Mouse (Mus musculus) stomach, embryonic 16.5 days (tissue): ENCODE measurements around the gene Cd274. TPM values are rescaled to one million over a fixed set of nuclear protein-coding genes. Genes with fewer than 3 reads are reported as not detected.
A peak's percentile ranks its signal among the peaks of the same experiment; 100 is the strongest.

Source experiments
- ATAC-seq: fragments of 200-750 bp; cut with Nextera tagmentation; 2 replicates; pipeline ENCODE4 v1.8.0; 2017; ENCODE audit warnings: moderate number of reproducible peaks, moderate TSS enrichment; ENCODE audit not compliant: insufficient read depth, low FRiP score
- H3K27ac ChIP-seq: fragments of 300-500 bp; sonication (generic); 2 replicates; pipeline ENCODE4 v1.5.1; 2014; ENCODE audit warnings: low read length
- H3K27me3 ChIP-seq: fragments of 300-500 bp; sonication (generic); 2 replicates; pipeline ENCODE4 v1.6.1; 2014; ENCODE audit warnings: low read length, control low read depth, mixed read lengths; ENCODE audit not compliant: control insufficient read depth, insufficient read depth
- H3K36me3 ChIP-seq: fragments of 300-500 bp; sonication (generic); 2 replicates; pipeline ENCODE4 v1.6.1; 2014; ENCODE audit warnings: low read length; ENCODE audit not compliant: control insufficient read depth, insufficient read depth
- H3K4me1 ChIP-seq: fragments of 300-500 bp; sonication (generic); 2 replicates; pipeline ENCODE4 v1.6.1; 2014; ENCODE audit warnings: low read length, control low read depth, mixed read lengths; ENCODE audit not compliant: control insufficient read depth, insufficient read depth
- H3K4me2 ChIP-seq: fragments of 300-500 bp; sonication (generic); 2 replicates; pipeline ENCODE4 v1.6.1; 2014; ENCODE audit warnings: low read depth, low read length, mixed read lengths
- H3K4me3 ChIP-seq: fragments of 300-500 bp; sonication (generic); replicated peaks from 2 replicates; pipeline ENCODE4 v1.5.1; 2014; ENCODE audit warnings: mild to moderate bottlenecking, low read length
- H3K9ac ChIP-seq: fragments of 300-500 bp; sonication (generic); 2 replicates; pipeline ENCODE4 v1.6.1; 2014; ENCODE audit warnings: low read length
- H3K9me3 ChIP-seq: fragments of 300-500 bp; sonication (generic); replicated peaks from 2 replicates; pipeline ENCODE4 v1.6.1; 2016; ENCODE audit warnings: low read length, control low read depth; ENCODE audit not compliant: control insufficient read depth
- whole genome bisulfite sequencing: fragments of 180-500 bp; shearing (Covaris S2); extraction: QIAGEN DNeasy Blood & Tissue Kit; methylation state at CpG from one replicate; pipeline ENCODE4 v1.1.7; 2014; 5-methylcytosine and 5-hydroxymethylcytosine counted together
- polyA plus RNA-seq: library from polyadenylated mRNA; unstranded; fragments of >200 nt; fragmentation: Nextera tagmentation; extraction: Ambion mirVana; gene quantifications from 2 replicates; pipeline ENCODE4 v1.2.1, GENCODE M21; 2015

The Cd274 gene
- 0.28 and 0.45 TPM in 2 replicates for polyA plus RNA-seq

DNA sequence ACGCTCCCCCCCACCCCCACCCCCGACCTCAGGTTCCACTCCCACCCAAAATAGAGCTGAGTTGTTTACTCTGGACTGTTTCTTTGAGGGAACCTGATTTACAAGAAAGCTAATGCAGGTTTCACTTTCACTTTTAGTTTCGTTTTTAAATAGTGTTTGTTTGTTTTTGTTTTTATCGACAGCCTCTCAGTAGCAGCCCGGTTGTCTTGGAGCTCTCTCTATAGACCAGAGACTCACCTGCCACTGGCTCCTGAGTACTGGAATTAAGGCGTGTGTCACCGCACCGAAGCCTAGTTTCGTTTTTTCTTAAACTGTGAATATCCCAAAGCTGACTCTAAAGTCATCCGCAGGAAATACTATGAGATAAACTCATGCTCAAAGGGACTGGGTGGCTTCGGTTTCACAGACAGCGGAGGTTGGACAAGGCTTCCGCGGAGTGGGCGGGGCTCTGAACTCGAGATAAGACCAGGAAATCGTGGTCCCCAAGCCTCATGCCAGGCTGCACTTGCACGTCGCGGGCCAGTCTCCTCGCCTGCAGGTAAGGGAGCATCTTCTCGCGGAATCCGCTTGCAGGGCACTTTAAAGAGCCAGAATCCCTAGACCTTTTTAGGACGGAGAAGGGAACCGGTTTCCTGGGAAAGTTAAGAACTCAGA, at the start of gene Cd274, which contains the start of gene Plgrkt:
Gene Cd274 (plus strand): TSS at position 487 of the 654 bp plus-strand sequence.
Gene Plgrkt (minus strand): TSS at position 422 of the 654 bp plus-strand sequence.
- Histone ChIP-seq H3K27ac (peak within 1 kb of the TSS; percentile 44; the same call in 1 of the 2 replicates), H3K9me3 (no peaks in the 10 kb centered on the region), H3K4me2 (peak within 1 kb of the TSS; percentile 74), H3K27me3 (no peaks in the 10 kb centered on the region), H3K4me3 (peak within 1 kb of the TSS; percentile 74), H3K9ac (peak within 1 kb of the TSS; percentile 71), H3K4me1 (peaks cover 10% of the 10 kb centered on the region), H3K36me3 (no peaks in the 10 kb centered on the region)
- ATAC-seq = peak; percentile 67; the same call in 1 of the 2 replicates
- WGBS = 1% methylated on average over 26 of the region's 26 CpGs

DNA sequence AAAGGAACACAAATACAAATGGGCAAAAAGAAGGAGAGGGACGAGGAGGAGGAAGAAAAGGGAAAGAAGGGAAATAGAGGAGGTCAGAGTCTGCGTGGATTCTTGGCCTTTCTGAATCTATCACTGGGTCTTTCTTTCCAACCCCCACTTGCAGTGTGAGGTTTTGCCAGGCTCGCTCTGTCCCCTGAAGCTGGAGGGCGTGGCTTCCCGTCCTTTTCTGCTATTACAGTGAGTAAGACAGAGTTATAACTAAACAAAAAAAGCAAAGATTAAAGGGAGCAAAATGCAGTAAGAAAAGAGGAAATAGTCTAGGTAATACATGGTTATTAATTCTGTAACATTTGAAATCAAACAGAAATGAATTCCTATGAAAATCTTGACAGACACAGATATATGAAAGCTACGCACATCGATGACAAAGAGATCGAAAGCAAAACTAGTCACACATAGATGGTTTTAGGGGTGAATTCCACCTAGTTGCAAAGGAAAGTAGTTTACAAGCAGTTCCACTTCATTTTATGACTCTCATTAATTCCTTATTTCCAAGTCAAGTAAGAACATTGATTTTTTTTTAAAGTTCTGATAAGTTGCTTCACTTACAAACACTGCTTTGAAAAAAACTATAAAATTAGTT, 43.7 kb upstream of the Cd274 start:
- Histone ChIP-seq H3K4me1 (peaks cover 2% of the 10 kb centered on the region), H3K36me3 (no peaks in the 10 kb centered on the region), H3K27ac (no peak overlapping the region), H3K4me3 (no peak overlapping the region), H3K9me3 (no peaks in the 10 kb centered on the region), H3K27me3 (no peaks in the 10 kb centered on the region), H3K4me2 (no peak overlapping the region), H3K9ac (no peak overlapping the region)
- WGBS = 65% methylated on average over 8 of the region's 8 CpGs
- ATAC-seq = no peak

DNA sequence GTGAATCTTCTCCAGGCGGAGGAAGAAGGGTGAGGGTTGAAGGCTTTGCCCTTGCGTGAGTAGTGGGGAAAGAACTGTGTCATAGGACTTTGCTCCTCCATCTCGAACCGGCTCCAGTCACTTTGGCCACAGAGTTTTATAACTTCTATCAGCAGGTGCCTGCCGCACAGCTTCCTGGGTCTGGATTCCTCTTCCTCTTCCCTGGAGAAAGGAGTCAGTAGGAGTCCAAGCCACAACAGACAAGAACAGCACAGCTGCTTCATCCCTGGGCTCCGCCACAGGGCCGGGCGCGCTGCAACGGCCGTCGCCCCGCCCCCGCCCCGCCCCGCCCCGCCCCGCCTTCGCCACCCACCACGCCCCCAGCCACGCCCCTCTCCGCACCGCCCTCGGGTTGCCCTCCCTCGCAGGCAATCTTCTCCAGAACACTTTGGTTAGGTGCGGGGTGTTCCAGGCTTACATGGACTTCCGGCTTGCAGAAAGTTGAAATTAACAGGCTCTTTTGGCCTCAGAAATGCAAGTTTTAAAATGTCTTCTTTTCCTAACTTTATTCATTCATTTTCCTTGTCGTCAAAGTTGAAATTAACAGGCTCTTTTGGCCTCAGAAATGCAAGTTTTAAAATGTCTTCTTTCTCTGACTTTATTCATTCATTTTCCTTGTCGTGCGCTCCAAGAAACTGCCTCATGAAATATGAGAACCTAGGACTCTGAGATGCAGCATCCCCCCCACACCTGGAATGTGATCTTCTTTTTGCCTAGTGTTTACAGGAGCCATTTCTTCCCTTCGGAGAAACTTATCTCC, 42.0 kb upstream of the Cd274 start, which contains the start of gene Insl6:
Gene Insl6 (minus strand): TSS at position 304 of the 799 bp plus-strand sequence.
- ATAC-seq = peak; percentile 98
- Histone ChIP-seq H3K4me3 (peak within 1 kb of the TSS; percentile 46), H3K27me3 (no peaks in the 10 kb centered on the region), H3K9ac (peak within 1 kb of the TSS; percentile 70), H3K27ac (no peak within 1 kb of the TSS), H3K36me3 (no peaks in the 10 kb centered on the region), H3K4me2 (peak within 1 kb of the TSS; percentile 73), H3K9me3 (no peaks in the 10 kb centered on the region), H3K4me1 (peaks cover 2% of the 10 kb centered on the region)
- WGBS = 3% methylated on average over 31 of the region's 31 CpGs

DNA sequence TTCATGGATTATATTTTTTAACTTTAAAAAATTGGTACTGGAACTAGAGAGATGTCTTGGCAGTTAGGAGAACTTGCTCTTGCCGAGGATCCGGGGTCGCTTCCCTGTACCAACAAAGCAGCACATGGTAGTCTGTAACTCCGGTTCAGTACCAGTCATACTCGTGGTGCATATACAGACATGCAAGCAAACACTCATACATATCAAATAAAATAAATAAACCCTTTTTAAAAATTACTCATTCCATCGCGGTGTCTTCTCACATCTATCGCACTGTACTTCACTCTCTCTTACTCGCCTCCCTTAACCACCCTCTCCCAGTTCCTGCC, 41.4 kb upstream of the Cd274 start:
- 46% methylated on average over 9 of the region's 9 CpGs for WGBS
- Histone ChIP-seq H3K36me3 (no peaks in the 10 kb centered on the region), H3K9ac (peak overlapping the region; percentile 39), H3K27me3 (no peaks in the 10 kb centered on the region), H3K27ac (no peak overlapping the region), H3K4me1 (peaks cover 2% of the 10 kb centered on the region), H3K4me2 (peak overlapping the region; percentile 73), H3K9me3 (no peaks in the 10 kb centered on the region), H3K4me3 (peak overlapping the region; percentile 46)
- no peak for ATAC-seq

DNA sequence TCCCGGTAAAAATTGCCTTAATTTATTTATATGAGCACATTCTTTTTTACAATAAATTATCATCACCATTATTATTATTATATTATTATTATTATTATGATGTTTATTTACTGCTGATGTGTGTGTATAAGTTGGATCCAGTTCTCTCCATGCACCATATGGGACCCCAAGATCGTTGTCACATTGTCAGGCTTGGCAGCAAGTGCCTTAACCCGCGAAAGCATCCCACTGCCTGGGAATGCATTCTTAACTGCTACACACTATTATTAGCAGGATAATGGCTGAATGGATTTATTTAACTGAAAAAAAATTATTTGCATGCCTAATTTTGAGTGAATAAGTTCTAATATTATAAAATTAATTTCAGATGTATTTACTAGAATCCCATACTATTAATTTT, 40.9 kb upstream of the Cd274 start:
- Histone ChIP-seq H3K4me2 (no peak overlapping the region), H3K9ac (no peak overlapping the region), H3K4me1 (peaks cover 2% of the 10 kb centered on the region), H3K9me3 (no peaks in the 10 kb centered on the region), H3K4me3 (no peak overlapping the region), H3K27ac (no peak overlapping the region), H3K36me3 (no peaks in the 10 kb centered on the region), H3K27me3 (no peaks in the 10 kb centered on the region)
- 86% methylated on average over 4 of the region's 4 CpGs for WGBS
- no peak for ATAC-seq

DNA sequence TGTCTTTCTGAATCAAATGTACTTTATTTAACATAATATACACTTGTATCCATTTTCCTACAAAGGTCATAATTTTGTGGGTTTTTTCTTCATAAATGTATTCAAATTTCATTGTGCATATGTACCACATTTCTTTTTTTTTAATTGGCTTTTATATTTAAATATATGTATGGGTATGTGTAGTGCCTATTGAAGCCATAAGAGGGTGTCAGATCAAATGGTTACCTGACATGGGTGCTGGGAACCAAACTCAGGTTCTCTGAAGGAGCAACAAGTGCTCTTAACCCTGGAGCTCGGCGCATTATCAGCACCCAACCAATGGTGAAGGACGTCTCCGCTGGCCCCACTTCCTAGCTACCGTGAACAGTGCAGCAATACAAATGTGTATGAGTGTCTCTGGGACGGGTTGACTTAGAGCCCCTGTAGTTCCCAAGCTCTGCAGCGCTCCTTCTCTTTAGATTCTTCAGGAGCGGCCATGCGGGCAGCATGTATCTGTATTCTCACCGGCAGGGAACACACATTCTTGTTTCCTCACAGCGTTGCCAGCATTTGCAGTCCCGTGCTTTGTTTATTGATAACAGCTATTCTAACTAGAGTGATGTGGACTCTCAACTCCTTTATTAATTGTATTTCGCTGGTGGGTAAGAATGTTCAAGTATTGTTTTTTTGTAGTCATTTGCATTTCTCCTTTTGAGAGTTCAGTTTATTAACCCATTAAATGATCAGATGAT, 40.3 kb upstream of the Cd274 start:
- no peaks in the 10 kb centered on the region for H3K27me3 ChIP-seq
- WGBS = 84% methylated on average over 13 of the region's 13 CpGs
- no peak overlapping the region for H3K4me3 ChIP-seq

DNA sequence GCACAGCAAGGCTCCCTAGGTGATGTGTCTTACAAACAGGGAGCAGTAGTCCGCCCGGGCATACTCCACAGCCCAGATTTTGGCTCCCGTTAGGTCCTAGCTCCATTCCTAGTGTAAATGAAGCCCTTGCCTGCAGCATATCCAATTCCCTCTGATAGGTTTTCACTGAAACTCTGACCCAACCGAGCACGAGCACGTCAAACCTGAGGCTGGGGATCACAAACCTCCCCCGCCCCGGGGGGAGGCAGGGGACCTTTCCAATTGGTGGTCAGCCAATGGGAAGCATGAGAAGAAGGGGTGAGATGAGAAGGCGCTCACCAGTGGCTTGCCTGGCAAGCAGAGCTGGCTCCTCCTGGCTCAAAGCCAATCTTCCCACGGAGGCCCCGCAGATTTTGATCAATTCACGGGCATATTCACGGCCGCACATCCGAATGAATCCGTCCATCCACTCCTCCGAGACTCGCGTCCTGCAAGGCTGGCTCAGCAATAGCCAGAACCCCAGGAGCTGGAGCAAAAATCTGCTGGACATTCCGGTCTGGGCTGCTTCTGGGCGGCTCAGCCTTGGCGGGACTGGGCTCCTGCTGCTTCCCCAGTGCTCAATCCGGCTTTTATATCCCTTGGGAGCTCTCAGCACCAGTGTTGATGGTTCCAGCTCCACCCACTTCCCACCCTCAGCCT, 33.0 kb upstream of the Cd274 start, which contains the start of gene Rln1:
Gene Rln1 (minus strand): TSS at position 603 of the 678 bp plus-strand sequence.
- H3K4me1 ChIP-seq = peaks cover 8% of the 10 kb centered on the region
- WGBS = 3% methylated on average over 23 of the region's 23 CpGs
- H3K9me3 ChIP-seq = no peaks in the 10 kb centered on the region
- H3K9ac ChIP-seq = peak within 1 kb of the TSS; percentile 67
- peak; percentile 50 for ATAC-seq
- H3K36me3 ChIP-seq = no peaks in the 10 kb centered on the region
- H3K27me3 ChIP-seq = no peaks in the 10 kb centered on the region
- peak within 1 kb of the TSS; percentile 82 for H3K4me2 ChIP-seq
- no peak within 1 kb of the TSS for H3K27ac ChIP-seq
- H3K4me3 ChIP-seq = peak within 1 kb of the TSS; percentile 47

More for the DNA sequence above, 40.3 kb upstream of the Cd274 start:
- no peak overlapping the region for H3K9ac ChIP-seq
- ATAC-seq = no peak
- no peaks in the 10 kb centered on the region for H3K9me3 ChIP-seq
- no peak overlapping the region for H3K27ac ChIP-seq
- peaks cover 2% of the 10 kb centered on the region for H3K4me1 ChIP-seq
- H3K4me2 ChIP-seq = no peak overlapping the region
- no peaks in the 10 kb centered on the region for H3K36me3 ChIP-seq

DNA sequence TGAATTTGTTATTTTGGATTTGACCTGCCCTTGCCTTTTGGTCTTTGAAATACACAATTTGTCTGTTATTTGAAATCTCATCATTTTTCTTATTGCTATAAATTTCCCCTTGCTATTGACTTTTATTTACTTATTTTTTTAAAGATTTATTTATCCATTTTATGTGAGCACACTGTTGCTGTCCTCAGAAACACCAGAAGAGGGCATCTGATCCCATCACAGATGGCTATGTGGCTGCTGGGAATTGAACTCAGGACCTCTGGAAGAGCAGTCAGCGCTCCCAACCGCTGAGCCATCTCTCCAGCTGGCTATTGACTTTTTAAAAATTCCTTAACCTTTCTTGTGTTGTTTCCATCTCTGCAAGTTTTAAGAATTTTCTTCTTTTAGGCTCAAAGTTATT, 30.6 kb upstream of the Cd274 start:
- no peak overlapping the region for H3K27ac ChIP-seq
- no peaks in the 10 kb centered on the region for H3K36me3 ChIP-seq
- H3K9ac ChIP-seq = no peak overlapping the region
- no peaks in the 10 kb centered on the region for H3K9me3 ChIP-seq
- peaks cover 8% of the 10 kb centered on the region for H3K4me1 ChIP-seq
- no peak overlapping the region for H3K4me2 ChIP-seq
- H3K4me3 ChIP-seq = no peak overlapping the region
- WGBS = 83% methylated on average over 2 of the region's 2 CpGs
- ATAC-seq = no peak
- H3K27me3 ChIP-seq = no peaks in the 10 kb centered on the region
